Mouse (Mus musculus): ENCODE measurements at regions not wholly inside any gene's neighbourhood (a gene's known extent, or its start where the extent isn't known, plus 50 kb on each side); places are given as distances from the start of the nearest gene placed in this dataset.

DNA sequence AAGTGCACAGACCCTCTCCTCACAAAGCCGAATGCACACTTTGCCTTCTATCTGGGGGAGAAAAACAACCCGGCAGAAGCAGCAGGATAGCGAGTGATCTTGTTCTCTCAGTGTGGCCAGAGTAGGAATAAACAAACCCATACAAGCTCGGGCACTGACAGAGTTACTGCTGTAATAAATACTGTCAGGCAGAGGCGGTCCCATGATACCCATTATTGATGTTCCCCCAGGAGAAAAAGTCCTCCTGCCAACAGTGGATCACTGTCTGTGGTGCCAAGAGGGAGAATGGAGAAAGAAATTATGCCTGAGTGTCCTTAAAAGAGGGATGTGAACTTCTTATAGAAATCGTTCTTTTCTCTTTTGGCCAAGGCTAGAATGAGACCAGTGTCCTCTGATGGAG is 200.2 kb downstream of the Adra2a start:
- no peak for DNase-seq (ENCODE audit: low spot score in 2 of 2)

DNA sequence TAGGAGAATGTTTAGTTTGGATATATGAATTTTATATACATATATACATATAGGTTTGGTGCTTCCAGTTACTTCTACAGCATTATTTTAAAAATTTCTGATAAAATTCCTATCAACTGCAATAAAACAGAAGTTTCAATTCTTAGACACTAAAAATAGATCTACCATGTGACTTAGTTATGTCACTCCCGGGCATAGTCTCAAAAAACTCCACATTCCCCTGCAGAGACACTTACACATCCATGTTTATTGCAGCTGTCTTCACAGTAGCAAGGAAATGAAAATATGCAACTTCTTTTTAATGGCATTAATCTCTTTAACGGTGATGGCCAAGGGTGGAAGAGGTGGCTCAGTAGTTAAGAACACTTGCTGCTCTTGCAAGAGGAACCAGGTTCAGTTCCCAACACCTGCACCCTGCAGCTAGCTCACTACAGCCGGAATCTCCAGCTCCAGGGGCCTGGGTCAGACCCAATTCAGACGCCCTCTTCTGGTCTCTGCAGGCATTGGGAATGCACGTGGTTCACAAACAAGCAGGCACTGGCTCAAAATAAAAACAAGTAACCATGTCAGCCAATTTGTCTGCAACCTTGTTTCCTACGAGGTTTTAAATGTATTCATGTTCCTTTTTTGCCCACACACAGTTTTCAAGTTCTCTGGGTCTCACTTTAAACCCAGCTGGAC is 204.4 kb downstream of the Adra2a start:
- peak in 1 of 2 experiments; percentile 13 for DNase-seq (ENCODE audit: low spot score in 2 of 2)

GRCm38 (mm10) chr19:54252145-54252664 is 208.3 kb downstream of the Adra2a start:
- DNase-seq (ENCODE audit: low spot score in 2 of 2) = no peak

GRCm38 (mm10) chr19:54257889-54258288 is 213.9 kb downstream of the Adra2a start:
- no peak for DNase-seq (ENCODE audit: low spot score in 2 of 2)

DNA sequence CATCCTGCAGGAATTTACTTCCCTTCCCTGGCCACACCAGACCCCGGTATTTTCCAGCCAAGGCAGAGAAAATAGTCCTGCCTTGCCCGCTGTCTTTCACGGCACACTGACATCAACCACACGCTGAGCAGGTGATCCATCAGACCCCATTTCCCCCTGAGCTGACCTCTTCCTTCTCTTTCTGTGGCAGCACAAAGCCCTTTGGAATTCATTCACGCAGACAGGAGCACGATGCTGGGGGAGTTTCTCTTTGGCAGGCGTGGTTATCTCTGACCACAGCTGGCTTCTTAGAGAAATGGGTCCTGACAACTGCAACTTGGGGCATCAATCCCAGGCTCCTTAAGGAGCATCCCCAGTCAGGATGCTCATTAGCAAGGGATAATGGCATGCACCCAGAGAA is 215.2 kb downstream of the Adra2a start:
- DNase-seq (ENCODE audit: low spot score in 2 of 2) = no peak

DNA sequence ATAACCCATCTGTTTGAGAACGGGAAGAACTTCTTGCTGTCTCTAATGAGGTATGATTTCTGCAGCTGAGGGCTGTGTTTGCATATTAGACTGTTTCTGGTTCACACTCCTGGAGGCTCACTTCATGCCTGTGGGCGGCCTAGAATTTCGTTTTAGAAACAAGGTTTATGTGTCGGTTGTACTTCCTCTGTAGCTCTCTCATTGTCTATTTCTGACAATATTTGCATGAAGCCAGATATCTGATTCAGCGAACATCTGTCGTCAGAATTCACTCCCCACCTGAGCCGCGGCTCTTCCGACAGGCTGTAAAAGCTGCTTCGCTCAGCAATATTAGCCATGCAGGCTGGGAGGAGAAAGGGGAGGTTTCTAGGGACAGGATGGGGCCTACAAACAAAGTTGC is 233.4 kb downstream of the Adra2a start:
- no peak for DNase-seq (ENCODE audit: low spot score in 2 of 2)

- DNase-seq (ENCODE audit: low spot score in 2 of 2) = no peak
Observed at GRCm38 (mm10) chr19:54285481-54285880, 241.5 kb downstream of the Adra2a start.

DNA sequence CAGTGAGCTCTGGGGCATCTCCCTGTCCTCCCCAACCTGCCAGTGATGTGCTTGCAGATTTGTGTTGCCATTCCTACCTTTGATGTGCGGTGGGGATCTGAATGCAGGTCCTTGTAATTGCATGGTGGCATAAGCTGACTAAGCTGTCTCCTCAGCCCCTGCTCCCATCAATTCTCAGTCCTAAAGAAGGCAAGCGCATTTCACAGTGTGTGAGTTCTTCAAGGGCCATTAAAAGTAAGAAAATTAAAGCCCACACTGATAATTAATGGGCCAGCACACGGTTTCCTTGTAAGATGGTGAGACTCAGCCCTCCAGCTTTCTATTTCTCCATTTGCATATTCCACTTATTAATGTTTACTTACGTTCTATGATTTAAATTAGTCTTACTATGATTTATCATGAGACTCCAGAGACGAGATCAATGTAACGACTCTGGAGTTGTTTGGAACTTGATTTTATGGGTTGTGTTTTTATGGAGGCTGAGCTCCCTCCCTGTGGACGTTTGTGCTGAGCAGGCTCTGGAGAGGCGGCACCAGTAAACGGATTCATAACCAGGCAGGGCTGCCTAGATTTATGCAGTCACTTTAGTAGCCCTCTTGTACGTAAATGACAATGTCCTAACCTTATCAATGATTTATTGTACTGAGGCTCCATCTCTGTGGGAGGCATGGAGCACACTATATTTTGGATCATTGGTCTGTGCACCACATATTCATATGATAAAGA is 253.9 kb downstream of the Adra2a start:
- no peak for DNase-seq (ENCODE audit: low spot score in 2 of 2)

DNA sequence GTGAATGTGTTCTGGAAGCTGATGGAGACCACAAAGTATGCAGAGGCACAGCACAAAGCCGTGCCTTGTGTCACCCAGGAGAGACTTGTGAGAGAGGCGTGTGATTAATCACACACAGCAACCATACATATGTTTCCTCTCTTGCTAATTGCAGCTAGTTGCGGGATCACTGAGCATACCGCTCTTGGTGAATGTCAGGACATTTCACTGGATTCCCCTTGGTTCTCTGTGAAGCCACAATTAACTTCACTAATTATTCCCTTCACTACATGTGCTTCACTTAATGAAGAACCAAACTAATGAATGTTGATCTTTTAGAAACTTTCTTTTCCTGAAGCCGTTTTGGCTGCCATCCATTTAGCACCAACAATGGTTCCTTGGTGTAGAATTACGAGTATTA is 267.3 kb downstream of the Adra2a start:
- no peak for DNase-seq (ENCODE audit: low spot score in 2 of 2)

DNA sequence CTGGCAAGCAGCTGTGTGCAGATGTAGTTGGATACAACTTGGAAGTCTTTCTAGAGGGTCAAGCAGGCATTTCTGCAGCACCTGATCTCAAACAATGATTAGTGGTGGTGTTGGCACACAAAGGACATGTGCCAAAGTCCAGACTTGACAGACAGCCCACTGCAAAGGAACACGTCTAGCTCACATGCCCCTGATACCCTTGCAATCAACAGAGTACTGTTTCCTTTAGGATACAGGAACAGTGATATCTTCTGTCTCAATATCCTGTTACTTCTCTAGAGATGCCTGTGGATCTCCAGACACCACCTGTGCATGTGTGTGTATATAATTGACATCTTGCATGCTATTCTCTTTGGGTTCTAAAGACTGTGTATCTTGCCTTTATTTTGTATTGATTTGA is 267.8 kb downstream of the Adra2a start:
- no peak for DNase-seq (ENCODE audit: low spot score in 2 of 2)

DNA sequence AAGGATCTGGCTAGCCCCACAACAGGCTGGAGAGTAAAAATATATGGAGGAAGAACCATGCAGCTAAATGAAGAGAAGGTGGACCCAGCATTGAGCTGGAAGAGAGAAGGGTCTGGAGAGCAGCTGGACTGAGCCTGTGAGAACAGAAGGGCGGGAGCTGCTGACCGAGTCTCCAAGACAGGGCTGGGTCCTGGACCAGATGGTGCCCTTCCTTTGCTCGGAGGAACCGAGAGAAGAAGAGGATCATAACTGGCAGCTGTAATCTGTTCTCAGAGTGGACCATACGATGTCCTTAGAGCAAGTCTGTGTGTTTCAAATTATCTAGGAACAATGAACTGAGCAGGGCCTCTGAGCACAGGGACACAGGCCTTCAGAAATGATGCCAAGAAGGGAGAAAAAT is 279.3 kb downstream of the Adra2a start:
- DNase-seq (ENCODE audit: low spot score in 2 of 2) = no peak

DNA sequence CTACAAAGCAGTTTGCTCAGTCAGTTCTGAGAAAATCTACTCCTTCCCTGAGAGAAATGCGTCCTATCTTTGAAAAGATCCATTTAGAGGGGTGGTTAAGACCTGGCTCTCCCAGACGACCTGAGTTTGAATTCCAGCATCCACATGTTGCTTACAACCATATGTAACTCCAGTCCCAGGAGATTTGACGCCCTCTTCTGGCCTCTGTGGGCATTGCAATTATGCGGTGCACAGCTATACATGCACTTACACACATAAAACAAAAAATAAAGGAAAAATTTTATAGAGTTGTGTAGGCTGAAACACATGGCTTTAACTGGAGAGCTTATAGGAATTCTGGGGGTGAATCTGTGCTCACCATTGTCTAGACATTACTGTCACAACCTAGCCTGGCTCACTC is 281.0 kb downstream of the Adra2a start:
- no peak for DNase-seq (ENCODE audit: low spot score in 2 of 2)

- DNase-seq (ENCODE audit: low spot score in 2 of 2) = no peak
Observed at GRCm38 (mm10) chr19:54332140-54332539, 288.2 kb downstream of the Adra2a start.

- no peak for DNase-seq (ENCODE audit: low spot score in 2 of 2)
Observed at GRCm38 (mm10) chr19:54340778-54341291, 296.9 kb downstream of the Adra2a start.

GRCm38 (mm10) chr19:54359731-54360130 is 315.8 kb downstream of the Adra2a start:
- no peak for DNase-seq (ENCODE audit: low spot score in 2 of 2)

DNA sequence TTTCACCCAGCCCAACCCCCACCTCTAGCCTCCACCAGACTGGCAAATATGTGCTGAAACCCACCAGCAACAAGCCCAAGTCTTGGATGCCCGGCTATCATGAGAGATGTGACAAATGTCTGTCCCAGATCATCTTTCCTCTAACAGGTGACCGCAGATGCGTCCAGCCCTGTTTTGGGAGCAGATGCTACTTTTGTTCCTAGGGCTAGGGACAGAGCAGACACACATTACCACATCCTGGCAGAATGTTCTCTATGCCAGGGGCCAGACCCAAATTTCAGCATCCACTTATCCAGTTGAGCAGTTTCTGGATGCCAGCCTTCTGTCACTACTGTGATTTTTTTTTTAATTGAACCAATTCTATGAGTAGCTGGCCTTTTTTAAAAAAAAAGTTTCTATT is 316.7 kb downstream of the Adra2a start:
- no peak for DNase-seq (ENCODE audit: low spot score in 2 of 2)

DNA sequence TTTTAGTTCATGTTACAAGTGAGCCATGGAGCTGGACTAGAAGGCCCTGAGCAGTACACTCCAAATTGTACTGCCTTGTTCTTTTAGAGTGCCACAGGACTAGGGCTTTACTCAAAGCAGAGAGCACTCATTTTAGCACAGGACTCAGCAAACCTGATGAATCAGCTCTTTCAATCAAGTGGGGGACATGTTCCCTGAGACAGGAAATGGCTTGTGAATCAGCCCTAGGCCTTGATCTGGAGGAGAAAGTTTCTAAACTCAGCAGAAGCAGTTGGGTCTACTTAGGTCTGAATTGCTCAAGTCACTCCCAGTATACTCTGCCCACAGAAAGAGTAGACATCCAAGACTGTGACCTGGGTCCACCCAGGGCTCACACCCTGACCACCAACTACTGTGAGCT is 341.1 kb downstream of the Adra2a start:
- no peak for DNase-seq (ENCODE audit: low spot score in 2 of 2)

- no peak for DNase-seq (ENCODE audit: low spot score in 2 of 2)
Observed at GRCm38 (mm10) chr19:54391406-54391805, 347.5 kb downstream of the Adra2a start.

GRCm38 (mm10) chr19:54399651-54400050 is 355.7 kb downstream of the Adra2a start:
- DNase-seq (ENCODE audit: low spot score in 2 of 2) = no peak

DNA sequence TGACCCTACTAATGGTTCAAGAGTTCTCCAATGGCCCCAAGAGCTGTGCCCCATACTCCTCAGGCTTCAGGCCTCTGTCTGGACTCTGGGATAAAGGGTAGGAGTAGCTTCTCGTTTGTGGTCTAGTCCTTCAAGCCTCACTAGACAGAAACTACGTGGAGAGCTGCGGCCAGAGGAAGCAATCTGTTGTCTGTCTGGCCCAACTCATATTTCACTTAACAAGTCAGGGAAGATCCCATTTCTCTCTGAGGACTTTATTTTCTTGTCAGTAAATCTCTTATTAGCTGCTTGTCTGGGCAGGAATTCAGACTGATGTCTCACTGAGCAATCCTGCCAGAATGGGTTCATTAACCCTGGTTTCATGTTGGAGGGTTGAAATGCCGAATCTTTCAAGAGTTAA is 364.0 kb downstream of the Adra2a start:
- DNase-seq (ENCODE audit: low spot score in 2 of 2) = no peak

GRCm38 (mm10) chr19:54429062-54429461 is 385.1 kb downstream of the Adra2a start:
- no peak for DNase-seq (ENCODE audit: low spot score in 2 of 2)

- no peak for DNase-seq (ENCODE audit: low spot score in 2 of 2)
Observed at GRCm38 (mm10) chr19:54440713-54441112, 396.8 kb downstream of the Adra2a start.

Data from gastrocnemius, adult 8-10 months (tissue).